Mouse (Mus musculus) brain, adult 2 months (tissue): Measurements from ENCODE around the gene Amz2.

ENCODE experiments used
- DNase-seq: peaks from one replicate; pipeline ENCODE4 v3.0.0; 2011; ENCODE audit warnings: low read depth, low spot score

Amz2 gene

DNA sequence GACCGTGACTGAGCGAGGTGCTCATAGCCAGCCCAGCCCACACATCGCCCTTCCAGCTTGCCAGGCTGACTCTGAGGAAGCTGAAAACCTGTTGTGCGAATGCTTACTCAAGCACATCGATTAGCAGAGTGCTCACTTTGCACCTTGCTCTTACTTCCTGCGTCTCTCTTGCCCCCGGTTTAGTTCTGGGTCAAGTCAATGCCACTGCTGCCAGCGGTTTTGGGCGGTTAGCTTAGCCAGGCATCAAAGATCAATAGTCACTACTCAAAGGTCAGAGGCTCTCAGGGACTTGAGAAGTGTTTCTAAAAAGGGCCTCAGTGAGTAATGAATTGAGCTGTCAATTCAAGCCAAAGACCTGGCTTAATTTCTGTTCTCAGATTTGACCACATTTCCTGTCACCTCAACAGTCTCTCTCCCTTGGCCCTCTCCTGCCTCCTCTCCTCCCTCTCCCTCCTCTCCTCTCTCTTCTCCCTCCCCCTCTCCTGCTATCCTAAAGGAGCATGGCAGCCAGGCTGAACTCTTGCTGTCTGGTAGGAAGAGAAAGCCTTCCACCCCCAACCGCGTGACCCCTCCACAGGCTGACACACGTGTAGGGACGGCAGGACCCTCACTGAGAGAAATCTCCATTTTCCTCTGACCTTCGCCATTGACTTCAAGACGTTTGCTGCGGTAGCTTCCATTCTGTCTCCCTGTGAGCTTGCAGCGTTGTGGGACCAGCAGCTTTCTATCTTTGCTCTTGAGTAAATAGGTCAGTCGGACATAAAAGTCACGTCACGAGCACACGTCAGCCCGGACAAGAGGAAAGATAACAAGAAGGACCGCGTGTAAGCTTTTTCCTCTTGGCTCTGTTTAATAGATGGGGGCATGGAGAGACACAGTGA is 69.4 kb downstream of the Amz2 start:
- DNase-seq, result no peak

DNA sequence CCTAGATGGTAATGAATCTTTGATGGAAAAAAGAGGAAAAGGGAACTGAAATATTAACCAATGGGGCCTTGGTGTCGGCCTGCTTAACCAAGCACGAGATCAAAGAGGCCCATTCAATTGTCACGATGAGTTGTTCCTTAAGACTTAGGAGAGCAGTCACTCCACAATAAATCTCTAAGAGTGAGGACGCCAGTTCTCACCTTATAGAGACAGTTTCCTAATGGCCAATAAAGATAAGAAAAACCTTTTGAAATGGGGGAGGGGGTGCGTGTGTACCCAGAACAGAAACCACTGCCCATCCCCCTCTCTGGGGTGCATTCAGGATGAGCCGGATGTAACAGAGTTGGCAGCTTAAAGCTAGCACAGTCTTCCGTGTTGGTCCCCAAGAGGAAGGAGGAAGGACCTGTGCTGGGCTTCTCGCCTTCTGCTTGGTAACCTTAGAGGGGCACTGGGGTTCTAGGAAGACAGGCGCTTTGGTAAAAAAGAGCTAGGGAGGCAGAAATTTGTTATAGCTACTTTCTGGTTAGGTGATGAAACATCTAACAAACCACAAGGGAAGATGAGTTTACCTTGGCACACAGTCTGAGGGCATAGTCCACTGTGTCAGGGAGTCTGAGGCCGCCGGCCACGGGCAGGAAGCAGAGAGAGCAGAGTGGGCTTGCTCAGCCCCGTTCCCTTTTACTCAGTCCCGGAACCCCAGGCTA is 70.2 kb downstream of the Amz2 start:
- DNase-seq, result no peak

- peak; percentile 53 for DNase-seq
These were observed 70.8 kb downstream of the Amz2 start for GRCm38 (mm10) chr11:109496475-109496993.

- DNase-seq, result no peak
These were observed 71.4 kb downstream of the Amz2 start for GRCm38 (mm10) chr11:109496996-109497714.

GRCm38 (mm10) chr11:109497990-109498389 is 72.2 kb downstream of the Amz2 start:
- no peak for DNase-seq

- DNase-seq, result peak; percentile 78
These were observed 74.5 kb downstream of the Amz2 start for GRCm38 (mm10) chr11:109500206-109500605.
